Mouse (Mus musculus) left cerebral cortex, adult 9 months (tissue): ENCODE measurements around the gene Actn3.
"Not testable (repeated sequence)": the region's sequence is repeated elsewhere in the genome, so short reads cannot be mapped to it uniquely, and the experiment has no call there.

Experiments used
- DNase-seq, 2 experiments: peaks; one replicate each; pipeline ENCODE4 v3.0.0; 2022; ENCODE audit warnings: low spot score in 2 of 2

Actn3 gene

DNA sequence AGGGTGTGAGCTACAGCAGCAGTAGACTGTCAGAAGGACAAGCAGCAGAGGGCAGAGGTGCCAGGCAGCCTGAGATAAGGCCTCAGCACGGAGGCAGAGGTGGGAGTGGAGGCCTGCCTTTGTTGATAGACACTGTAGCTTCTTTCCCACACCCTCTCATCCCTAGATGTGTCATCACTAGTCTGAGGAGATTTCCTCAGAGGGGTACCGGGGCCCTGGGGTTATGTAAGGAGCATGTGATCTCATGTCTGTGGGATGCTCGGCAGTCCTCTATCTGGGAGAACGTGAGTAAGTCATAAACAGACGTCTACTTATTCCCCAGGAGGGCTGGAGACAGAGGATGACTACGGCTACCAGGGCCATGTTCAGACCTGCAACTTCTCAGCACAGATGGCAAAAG is 18.6 kb downstream of the Actn3 start:
- DNase-seq = no peak

DNA sequence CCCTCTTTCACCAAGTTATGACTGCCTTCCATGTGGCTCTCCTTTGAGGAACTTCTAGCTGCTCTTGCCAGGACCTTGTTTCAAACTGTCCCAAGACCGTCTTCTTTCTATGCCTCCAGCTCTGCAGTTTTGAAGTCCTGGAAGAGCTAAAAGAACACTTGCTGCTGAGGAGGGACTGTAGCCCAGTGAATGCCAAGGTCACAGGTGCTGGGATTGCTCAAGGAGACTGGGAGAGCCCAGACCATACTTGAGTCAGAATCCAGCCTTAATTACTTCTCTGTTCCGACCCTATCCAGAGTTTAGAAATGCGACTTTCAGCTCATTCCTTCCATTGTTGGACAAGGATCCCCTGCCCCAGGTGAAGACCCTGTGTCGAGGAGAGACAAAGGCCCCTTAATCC is 21.8 kb downstream of the Actn3 start:
- no peak for DNase-seq

GRCm38 (mm10) chr19:4855470-4855820 is 22.3 kb downstream of the Actn3 start:
- no peak for DNase-seq

GRCm38 (mm10) chr19:4854552-4855469 is 22.9 kb downstream of the Actn3 start, which contains the start of gene Ctsf:
Gene Ctsf (plus strand): TSS chr19:4855130.
- DNase-seq = peak; percentile 74 to 92

DNA sequence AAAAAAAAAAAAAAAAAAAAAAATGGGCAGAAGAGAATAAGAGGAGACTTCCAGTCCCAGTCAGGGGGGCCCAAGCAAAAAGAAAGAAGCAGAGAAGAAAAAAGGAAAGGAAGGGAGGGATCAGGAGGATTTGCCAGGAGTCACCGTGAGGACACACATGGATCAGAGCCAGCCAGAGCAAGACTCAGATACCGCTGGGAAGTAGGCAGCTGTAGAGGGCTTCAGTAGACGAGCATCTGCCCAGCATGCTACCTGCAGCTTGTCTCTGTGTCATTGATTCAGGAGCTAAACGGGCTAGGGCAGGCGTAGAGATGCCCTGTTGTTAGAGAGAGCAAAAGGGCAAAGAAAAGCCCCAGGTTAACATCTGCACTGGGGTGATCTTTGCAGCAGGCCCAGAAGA is 27.4 kb downstream of the Actn3 start:
- no peak for DNase-seq

DNA sequence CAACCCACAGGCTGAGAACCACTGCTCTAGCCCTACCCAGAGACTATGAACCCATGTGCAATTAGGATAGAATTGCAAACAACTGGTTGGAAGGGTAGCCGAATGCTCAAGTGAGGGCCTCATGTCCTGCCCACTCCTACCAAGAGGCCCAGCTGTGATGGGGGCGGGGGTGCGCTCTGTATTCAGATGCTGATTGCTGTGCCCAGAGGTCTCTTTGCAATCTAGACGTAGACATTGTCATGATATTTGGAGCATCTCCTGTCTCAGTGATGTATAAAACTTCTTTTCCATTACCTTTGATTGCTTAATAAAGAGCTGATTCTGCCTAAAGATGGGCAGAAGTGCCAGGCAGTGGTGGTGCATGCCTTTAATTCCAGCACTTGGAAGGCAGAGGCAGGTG is 27.9 kb downstream of the Actn3 start:
- DNase-seq = no peak

DNA sequence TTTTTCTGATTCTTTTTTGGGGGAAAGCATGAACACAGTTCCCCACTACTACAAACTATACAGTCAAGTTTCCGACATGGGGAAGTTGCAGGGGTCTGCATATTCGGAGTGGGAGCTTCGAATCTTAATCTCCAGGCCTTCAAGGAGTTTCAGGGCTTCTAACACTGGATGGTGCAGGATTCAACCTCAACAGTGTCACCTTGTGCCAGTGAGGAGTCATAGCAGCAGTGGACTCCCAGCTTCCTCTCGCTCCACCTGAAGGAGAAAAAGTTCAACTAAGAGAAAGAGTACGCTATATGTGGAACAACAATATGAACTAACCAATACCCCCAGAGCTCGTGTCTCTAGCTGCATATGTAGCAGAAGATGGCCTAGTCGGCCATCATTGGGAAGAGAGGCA is 30.2 kb downstream of the Actn3 start:
- no peak for DNase-seq

GRCm38 (mm10) chr19:4845846-4846245 is 31.9 kb downstream of the Actn3 start:
- no peak for DNase-seq

GRCm38 (mm10) chr19:4842611-4843010 is 35.1 kb downstream of the Actn3 start:
- no peak for DNase-seq

DNA sequence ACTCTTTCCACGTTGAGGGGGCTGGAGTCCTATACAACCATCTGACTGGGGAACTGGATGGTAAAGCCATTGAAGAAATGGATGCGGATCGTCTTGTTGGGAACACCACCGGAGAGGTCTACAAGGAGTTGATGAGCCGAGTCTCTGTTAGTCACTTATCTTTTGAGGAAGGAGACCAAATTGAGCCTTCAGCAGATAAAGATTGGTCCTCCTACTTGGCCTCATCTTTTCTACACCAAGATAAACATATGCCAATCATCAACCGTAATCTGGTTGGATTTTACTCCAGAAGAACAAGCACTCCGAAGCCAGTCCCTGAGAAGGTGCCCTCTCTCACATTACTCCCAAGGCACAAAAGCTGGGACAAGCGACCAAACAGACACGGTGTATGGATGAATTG is 36.9 kb downstream of the Actn3 start:
- no peak for DNase-seq

GRCm38 (mm10) chr19:4839149-4839548 is 38.6 kb downstream of the Actn3 start, which contains the start of the genes Ccs and Ccdc87:
Gene Ccs (minus strand): TSS chr19:4839332.
Gene Ccdc87 (plus strand): TSS chr19:4839366.
- peak; percentile 90 to 97 for DNase-seq

DNA sequence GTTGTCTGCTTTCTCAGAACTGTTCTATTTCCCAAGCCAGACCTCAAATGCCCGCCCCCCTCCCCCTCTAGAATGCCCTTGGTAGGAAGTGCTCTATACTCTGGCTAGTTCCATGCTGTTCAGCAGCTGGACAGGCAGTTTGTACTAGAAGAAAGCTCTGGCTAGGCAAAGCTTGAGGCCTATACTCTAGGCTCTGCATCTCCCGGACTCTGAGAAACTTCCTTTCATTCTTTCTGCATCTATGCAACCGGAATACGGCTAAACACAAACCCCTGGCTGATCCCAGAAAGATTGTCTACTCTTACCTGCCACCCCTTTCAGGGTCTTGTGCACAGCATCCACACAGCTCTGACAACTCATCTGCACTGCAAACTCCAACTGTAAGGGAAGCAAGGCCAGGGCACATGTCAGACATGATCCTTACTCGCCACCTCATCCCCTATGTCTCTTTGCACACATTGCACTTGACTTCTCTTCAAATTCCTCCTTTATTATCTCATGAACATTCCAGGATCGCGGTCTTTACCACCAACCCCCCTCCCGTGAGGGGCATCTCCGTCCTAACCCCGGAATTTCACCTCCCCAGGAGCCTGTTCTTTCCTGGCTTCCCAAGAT is 39.1 kb downstream of the Actn3 start:
- DNase-seq = no peak

DNA sequence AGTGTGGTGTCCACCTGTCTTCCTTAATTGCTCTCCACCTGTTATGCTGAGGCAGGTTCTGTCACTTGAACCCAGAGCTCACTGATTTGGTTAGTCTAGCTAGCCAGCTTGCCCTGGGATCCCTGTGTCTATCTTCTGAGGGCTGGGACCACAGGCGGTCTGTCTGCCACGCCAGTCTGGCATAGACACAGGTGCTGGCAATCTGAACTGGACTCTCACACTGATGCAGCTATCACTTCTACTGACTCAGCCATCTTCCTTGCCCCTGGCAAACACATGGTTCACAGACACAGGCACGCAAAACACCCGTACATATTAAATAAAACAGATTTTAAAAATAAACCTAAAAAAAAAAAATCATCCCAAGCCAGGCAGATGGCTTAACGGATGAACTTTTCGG is 40.7 kb downstream of the Actn3 start:
- DNase-seq = no peak

GRCm38 (mm10) chr19:4836096-4836495 is 41.6 kb downstream of the Actn3 start:
- DNase-seq = no peak

GRCm38 (mm10) chr19:4833977-4834376 is 43.7 kb downstream of the Actn3 start:
- DNase-seq = no peak

DNA sequence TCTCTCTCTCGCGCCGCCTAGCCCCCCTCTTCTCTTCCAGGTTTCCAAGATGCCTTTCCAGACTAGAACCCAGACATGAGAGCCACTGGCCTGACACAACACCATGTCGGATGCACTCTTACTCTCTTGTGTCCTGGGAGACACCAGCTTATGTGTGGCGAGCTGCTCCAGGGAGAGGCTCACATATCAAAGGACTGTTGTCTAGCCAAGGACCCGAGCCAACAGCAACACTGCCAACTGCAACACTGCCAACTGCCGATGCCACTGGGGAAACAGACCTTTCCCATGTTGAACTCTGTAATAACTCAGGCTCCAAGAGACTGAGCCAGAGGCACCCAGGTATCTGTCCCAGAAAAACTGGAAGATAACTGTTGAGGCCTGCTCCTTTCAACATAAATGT is 48.6 kb downstream of the Actn3 start:
- DNase-seq = peak in 1 of 2 experiments; percentile 63

DNA sequence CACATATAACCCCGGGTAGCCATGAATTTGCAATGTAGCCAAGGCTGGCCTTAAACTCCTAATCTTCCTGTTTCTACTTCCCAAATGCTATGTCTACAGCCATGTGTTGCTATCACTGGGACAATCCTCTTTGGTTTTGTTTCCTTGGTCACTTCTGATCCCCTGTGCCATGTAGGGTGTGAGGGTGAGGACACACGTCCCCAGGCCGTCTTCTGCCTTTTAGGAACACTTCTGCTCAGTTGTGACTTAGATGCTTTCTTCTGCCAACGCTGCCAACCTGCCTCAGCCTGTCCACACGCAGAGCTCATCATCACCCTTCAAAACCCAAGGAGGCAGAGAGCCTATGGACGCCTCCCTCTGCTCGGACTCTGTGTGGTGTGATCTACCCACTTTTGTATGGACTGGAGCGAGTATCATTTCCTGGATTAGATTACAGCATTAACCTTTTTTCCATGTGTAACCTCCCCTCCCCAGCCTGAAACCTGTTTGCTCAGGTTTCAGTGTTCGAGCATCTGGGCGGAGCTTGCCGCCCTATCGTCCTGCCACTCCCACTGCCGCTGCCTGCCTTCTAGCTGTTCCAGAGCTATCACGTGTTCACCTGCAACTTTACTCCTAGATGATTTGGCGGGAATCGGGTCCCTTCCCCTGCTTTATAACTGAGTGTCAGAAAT is 49.1 kb downstream of the Actn3 start:
- DNase-seq = no peak

GRCm38 (mm10) chr19:4820678-4821303 is 56.9 kb downstream of the Actn3 start:
- peak; percentile 46 to 63 for DNase-seq

DNA sequence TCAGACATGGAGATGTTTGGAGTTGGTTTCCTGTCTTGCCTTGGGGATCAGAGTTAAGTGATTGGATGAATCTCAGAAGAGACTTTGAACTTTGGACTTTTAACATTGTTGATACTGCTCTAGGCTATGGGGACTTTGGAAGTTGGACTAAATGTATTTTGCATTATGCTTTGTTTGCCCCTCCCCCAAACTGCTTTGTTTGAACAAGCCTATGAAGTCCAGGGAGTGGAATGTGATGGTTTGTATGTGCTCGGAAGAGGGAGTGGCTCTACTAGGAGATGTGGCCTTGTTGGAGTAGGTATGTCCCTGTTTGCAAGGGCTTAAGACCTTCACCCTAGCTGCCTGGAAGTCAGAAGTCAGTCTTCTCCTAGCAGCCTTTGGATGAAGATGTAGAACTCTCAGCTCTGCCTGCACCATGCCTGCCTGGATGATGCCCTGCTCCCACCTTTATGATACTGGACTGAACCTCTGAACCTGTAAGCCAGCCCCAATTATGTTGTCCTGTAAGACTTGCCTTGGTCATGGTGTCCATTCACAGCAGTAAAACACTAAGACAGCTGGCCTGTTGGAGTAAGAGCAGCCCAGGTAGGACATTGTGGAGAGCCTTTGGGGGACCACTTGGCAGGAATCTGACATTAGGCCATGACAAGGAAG is 60.4 kb downstream of the Actn3 start:
- DNase-seq = no peak

GRCm38 (mm10) chr19:4813015-4813414 is 64.7 kb downstream of the Actn3 start:
- DNase-seq = no peak

- not testable (repeated sequence) for DNase-seq
Observed at GRCm38 (mm10) chr19:4812334-4812949, 65.3 kb downstream of the Actn3 start.
